Mouse (Mus musculus): ENCODE measurements at regions not wholly inside any gene's neighbourhood (a gene's known extent, or its start where the extent isn't known, plus 50 kb on each side); places are given as distances from the start of the nearest gene placed in this dataset.
"Not testable (repeated sequence)": the region's sequence is repeated elsewhere in the genome, so short reads cannot be mapped to it uniquely, and the experiment has no call there.

DNA sequence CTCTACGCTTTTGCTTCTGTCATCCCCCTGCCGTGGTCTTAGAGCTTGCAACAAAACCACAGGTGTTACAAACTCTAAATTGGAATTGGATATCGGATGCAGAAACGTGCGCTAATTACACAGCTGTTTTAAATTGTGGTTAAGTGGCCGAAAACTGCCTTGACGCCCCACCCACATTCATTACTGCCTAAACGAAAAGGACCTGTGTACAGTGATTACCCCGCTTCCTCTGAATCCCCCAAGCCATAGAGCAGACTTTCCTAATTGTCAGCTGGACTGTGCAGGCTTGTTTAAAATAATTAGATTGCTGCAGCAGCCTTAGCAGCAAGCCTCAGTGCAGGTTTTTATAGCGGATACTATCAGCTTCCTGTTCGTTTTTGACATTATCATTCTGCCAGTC lies 94.7 kb downstream of the Cxxc4 start:
- in situ Hi-C loops (cut with MboI, MseI) = no loop called here

DNA sequence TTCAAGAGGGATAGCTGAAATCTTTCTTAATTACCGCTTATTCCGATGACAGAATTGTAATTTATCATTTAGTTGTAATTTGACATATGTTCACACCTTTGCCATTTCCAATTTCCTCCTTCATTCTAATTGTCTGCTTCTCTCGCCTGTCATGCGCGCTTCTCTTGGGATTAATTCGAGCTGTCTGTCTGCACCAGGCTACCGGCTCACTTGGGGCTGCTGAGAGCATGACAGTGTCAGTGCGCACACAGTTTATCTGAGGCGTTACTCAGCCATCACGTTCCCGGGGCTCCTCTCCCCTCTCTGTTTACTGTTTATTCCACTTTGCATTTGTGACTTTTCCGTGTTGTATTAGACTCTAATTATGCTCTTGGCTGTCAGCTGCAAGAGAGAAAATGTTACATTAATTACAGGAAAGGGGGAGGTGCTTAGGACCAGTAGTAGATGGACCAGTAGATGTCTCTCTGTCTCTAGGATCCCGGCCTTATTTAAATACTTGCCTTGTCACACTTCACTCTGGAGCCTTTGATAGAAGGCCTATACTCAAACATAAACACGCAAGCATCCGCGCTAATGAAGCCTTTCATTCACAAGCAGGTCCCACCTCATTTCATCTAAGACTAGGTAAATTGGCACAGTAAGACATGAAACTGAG lies 95.3 kb downstream of the Cxxc4 start:
- in situ Hi-C loops (cut with MboI, MseI) = no loop called here

DNA sequence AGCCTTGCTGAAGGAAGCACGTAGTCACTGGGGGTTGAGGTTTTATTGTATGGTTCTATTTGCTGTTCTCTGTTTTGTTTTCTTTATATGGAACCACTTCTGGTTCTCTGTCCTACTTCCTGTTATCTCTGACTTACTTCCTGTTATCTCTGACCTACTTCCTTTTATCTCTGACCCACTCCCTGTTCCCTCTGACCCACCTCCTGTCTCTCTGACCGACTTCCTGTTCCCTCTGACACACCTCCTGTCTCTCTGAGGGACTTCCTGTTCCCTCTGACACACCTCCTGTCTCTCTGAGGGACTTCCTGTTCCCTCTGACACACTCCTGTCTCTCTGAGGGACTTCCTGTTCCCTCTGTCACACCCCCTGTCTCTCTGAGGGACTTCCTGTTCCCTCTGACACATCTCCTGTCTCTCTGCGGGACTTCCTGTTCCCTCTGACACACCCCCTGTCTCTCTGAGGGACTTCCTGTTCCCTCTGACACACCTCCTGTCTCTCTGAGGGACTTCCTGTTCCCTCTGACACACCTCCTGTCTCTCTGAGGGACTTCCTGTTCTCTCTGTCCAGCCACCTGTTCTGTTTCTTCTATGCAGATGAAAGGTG lies 102.9 kb downstream of the Cxxc4 start:
- in situ Hi-C loops (cut with MboI, MseI) = not testable (repeated sequence)

DNA sequence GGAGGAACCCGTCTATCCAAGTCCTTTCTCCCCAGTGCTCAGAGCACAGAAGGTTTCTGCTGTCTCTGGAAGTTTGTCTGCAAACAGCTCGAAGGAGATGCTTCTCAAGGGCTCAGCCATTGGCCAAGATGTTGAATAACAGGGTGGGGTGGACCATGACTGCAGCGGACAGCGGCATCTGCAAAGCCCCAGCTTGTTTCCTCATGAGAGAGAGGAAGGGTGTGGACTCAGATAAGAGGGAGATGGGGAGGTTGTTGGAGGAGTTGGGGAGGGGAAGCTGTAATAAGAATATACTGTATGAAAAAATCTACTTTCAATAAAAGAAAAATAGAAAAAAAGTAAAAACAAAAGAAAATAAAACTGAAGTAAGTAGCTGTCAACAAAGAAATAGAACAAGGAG lies 129.7 kb downstream of the Cxxc4 start:
- in situ Hi-C loops (cut with MboI, MseI) = loop anchor here (10.0 kb wide), 1 partner anchor 539 kb away; no protein-coding TSS in a partner anchor

DNA sequence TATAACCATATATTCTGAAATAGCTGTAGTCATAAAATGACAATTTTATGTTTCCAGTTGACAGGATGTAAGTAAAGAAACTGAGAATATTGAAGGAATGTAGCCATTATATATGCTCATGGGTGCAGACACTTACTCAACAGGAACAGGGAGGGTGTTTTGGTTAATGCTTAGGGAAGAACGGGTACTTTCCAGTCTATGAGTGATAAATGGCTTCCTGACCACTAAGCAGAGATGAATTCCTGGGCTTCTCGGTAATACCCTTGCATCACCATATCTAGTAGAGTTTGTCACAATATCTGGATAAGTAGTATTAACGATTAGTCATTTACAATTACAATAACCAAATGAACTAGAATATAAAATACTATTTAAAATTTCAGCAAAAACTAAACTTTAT lies 130.5 kb downstream of the Cxxc4 start:
- in situ Hi-C loops (cut with MboI, MseI) = loop anchor here (10.0 kb wide), 1 partner anchor 538 kb away; no protein-coding TSS in a partner anchor

DNA sequence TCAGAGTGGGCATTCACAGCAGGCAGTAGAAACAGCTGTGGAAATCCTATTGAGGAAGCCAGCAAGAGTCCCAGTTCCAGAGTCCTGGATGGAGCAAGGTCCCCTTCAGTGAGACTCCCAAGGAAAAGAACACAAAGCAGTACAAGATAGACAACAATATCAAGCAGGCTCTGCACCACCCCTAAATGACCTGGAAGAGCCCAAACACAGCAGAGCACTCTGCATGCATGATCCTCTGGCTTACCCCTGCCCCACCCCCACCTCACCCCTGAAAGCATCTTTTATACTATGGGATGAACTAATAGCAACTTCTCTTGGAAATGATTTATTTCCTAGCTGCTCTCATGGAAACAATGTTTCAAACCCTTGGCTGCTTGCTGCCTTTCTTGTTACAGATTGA lies 132.3 kb downstream of the Cxxc4 start:
- in situ Hi-C loops (cut with MboI, MseI) = loop anchor here (10.0 kb wide), 1 partner anchor 536 kb away; no protein-coding TSS in a partner anchor

DNA sequence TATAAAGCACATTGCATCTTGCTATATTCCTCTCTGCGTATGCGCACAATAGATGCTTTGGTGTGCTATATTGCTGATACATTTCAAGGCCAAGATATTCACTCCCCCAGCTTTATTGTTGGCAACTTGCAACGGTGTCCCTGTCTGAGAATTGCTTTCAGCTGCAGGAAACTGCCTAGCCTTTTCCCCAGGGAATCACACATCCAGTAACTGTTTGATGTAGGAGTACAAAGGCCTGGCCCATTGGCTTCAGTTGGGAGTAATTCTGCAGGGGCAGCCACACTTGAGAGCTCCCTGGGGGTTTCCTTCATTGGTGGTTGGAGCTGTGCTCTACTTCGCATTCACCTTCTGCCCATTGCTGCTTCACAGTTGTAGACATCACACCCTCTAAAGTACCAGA lies 132.8 kb downstream of the Cxxc4 start:
- in situ Hi-C loops (cut with MboI, MseI) = loop anchor here (10.0 kb wide), 1 partner anchor 536 kb away; no protein-coding TSS in a partner anchor

DNA sequence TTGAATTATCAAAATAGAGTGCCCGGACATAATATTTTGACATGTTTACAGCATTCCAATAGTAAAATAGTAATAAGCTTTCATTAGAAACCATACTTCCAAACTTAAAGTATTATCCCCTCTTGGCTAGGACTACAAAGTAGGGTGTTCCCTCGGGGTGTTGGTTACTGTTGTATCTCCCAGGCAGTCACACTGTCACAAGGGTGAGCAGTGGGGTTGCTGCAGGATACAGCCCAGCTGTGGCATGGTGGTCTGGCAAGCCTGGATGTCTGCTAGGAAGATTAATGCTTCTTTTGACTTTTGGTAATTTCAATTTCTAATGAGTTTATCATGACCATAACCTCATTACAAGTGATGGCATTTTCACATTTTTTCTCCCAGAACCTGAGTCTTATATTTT lies 143.3 kb downstream of the Cxxc4 start:
- in situ Hi-C loops (cut with MboI, MseI) = no loop called here

DNA sequence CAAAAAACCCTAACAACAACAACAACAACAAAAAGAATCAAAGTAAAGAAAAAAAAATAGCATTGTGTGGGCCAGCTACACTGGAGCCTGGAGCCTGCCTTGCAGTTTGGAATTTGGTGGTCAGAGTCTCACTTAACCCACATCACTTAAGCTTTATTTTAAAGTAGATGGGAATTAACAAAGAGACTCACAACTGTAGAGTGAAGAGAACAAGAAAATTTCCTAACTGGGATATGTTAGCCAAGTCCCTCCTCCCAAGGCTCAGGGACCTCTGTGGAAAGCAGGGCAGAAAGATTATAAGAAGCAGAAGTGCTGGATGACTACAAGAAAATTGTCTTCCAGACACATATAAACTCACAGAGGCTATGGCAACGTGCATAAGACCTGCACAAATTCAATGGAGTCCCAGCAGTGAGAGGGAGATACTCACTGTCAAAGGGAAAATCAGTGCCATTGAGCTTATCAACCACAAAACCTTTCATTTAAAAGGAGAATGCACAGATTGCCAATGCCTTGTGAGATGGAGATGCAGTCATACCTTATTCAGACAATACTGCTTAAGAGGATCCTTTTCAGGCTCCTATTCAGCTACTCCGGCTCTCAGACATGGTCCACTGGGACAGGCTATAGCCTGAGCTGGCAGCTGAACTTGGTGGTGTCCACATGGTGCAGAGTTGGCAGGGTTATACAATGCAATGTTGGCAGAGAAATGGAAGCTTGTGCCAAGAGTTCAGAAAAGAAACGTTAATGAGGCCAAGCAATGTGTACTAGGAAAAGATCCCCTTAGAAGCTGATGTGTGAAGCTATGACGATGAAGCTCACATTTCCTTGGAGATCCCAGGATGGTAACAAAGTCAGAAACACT lies 154.4 kb downstream of the Cxxc4 start:
- in situ Hi-C loops (cut with MboI, MseI) = no loop called here

DNA sequence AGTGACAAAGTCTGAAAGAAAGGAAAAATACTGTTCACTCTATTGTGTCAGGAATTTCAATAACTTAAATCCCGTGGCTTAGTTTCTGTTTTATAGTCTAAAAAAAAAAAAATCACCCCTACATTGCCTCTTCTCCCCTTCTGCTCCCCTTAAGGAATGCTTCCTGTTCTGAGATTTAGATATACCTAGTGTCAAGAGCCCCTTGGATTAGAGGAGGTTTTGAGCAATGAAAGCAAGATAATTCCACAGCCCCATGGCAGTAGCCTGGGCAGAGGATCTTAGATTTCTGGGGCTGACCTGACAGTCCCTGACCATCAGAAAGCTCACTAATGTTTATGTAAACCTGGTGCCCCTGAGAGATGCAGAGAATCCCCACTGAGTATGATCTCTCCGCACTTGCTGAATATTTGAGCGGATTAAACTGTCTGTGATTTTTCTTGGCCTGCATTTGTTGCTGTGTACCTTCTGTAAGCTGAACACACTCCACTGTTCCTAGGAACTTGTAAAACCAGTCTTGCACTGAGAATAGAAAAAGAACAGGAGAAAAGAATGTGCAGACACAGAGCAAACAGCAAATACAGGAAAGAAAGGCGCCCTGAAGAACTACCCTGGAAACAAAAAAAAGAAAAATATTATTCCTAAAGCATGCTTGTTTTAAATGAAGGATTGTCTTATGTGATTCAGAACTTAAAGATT lies 164.3 kb downstream of the Cxxc4 start:
- in situ Hi-C loops (cut with MboI, MseI) = no loop called here

DNA sequence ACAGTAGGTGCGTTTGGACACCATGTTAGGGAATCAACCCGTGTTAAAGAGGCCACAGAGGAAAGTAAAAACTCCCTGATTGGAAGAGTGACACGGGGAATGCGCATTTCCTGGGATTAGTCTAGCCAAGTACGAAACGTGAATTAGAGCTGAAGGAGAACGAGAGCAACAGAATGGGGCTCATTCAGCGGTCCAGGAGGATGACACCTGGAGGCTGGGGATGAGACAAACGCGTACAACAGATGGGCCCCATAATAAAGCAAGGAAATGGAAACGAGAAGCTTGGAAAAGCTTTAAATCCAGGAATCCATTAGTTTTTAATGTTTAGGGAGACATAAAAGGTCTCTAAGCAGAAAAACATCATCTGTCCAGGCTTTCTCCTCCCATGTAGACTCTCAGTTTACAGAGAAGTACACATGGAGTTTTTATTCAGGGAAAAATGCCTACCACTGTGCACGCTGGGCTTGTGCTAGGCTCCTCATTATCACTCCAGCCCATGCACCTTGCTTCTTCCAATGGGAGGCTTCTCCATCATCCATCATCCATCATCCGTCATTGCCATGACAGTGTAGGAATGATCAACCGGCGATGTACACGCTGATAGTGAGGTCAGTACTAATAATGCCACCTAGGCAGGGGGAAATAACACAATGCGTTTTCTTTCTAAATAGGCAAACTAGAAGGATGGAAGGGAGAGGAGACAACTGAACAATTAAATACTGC lies 179.5 kb downstream of the Cxxc4 start:
- in situ Hi-C loops (cut with MboI, MseI) = no loop called here

DNA sequence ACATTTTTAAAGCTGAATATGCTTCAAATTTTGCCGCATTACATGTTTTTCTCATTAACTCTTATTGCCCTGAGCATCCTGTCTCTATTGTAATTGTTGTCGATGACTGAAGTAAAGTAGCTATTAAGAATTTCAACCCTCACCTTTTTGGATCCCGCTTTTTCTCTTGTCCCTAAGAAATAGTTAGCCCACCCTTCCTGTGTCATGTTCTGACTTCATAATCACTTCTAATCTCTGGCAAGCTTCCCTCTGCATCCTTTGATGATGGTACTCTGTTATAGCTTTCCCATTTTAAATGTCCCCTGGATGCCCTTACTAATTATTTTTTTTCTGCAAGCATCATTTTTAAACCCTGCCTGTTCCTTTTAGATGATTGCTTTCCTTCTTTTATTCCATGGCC lies 191.3 kb downstream of the Cxxc4 start:
- in situ Hi-C loops (cut with MboI, MseI) = no loop called here

DNA sequence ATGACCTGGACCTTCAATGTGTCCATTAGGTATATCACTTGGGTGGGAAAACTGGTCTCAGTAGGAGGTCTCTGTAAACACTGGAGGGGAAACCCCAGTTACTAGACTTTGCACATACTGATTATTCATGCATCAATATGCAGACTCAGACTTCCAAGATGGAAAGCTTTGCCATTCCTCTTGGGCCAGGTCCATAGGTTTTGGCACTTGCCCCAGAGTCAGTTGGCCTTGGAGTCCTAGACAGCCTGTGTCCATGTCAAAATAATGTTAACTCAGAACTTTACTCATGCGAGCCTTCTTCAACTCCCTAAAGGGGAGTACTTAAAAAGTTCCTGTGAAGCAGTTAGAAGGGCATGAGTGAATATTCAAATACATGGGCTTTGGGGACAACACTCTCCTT lies 230.3 kb downstream of the Cxxc4 start:
- in situ Hi-C loops (cut with MboI, MseI) = no loop called here

DNA sequence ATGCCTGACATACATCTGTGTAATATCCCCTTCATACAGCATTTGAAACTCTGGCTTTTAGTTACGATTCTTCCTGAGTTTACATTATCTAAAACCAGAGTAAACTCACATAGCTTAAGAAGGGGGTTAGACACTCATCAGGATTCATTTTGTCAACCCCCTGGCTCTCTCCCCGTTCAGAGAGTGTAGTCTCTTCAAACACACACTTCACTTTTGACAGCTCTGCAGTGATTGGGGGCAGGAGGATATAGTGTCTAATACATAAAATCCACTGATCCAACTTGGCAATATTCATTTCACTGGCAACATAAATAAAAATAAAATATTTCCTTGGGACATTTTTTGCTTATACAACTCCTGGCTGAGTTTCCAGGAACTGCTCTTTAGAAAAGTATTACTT lies 251.0 kb downstream of the Cxxc4 start:
- in situ Hi-C loops (cut with MboI, MseI) = no loop called here

DNA sequence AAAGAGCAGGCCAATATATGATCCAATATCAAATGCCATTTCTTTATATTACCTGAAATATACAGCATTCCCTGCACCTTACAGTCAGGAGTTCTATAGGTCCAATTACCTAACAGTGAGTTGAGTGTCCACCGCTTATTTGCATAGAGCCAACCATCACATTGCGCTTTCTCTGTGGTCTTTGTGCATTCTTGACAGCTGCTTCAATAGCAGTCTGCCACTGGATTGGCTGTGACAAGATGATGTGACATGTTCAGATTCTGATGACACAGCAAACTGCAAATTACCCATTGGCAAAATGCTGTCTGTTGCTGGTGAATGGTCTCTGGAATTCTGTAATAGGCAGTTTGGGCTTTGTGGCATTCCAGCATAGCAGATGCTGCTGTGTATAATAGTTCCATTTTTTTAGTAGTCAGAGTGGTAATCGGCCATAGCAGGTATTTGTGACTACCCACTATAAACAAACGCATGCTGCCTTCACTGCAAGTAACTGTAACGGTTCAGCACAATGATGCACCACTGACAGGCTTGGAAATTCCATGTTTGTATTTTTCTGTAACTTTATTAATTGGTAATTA lies 253.8 kb downstream of the Cxxc4 start:
- in situ Hi-C loops (cut with MboI, MseI) = no loop called here

DNA sequence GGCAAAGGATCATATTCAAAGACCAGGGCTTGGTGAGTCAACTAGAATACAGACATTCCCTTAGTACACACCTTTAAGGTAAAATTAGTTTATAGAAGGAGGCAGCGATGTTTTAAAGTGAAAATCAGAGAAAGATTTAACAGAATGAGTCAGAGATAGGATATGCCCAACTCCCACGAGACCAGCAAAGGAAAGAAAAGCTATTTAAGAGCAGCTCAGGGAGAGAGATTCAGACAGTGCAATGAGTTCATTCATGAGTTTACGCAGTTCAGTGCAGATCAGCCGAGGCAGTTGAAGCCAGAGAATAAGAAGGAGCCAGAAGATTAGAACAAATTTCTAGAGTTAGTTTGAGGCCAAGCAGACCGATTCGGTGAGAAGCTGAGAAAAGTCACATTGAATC lies 273.4 kb downstream of the Cxxc4 start:
- in situ Hi-C loops (cut with MboI, MseI) = no loop called here

DNA sequence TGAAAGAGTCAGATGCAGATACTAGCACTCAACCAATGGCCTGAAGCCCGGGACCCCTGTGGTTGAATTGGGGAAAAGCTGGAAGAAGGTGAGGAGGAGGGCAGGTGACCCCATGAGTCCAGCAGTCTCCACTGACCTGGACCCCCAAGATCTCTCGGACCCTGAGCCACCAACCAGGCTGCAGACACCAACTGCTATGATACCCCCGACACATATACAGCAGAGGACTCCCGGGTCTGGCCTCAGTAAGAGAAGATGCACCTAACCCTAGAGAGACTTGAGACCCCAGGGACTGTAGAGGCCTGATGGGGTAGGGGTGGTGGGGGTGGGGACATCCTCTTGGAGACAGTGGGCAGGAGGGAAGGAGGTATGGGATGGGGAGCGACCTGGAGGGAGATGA lies 289.5 kb downstream of the Cxxc4 start:
- in situ Hi-C loops (cut with MboI, MseI) = no loop called here

DNA sequence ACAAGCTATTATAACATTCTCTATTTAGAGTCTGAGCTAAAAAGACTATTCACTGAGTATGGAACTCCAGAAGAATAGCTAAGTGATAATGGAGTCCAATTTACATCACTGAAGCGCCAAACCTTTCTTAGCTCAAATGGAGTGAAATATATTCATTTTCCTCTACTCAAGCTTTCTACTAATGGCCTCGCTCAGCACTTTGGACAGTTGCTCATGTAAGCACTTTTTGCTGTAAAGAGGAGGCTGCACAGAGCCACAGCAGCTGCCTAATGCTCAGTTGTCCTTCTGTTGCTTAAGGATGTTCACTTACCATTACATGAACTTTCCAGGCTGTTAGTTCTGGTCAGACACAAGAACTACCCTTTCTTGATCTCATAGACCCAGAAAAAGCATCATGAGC lies 268.7 kb upstream of the Tacr3 start:
- in situ Hi-C loops (cut with MboI, MseI) = no loop called here

DNA sequence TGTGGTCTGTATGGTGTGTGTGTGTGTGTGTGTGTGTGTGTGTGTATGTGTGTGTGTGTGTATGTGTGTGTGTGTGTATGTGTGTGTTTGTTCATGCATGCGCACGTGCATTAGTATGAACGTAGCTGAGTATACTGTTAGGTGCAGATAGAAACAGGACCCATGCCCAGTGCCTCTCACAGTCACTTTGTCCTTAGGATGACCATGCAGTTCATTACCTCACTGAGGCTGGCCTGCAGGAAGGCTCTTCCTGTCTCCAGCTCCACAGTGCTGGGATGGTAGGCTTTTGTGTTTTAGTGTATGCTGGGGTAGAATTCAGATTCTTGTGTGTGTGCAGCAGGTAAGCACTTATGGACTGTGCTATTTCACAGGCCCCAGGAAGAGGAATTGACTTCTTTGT lies 250.0 kb upstream of the Tacr3 start:
- in situ Hi-C loops (cut with MboI, MseI) = no loop called here

DNA sequence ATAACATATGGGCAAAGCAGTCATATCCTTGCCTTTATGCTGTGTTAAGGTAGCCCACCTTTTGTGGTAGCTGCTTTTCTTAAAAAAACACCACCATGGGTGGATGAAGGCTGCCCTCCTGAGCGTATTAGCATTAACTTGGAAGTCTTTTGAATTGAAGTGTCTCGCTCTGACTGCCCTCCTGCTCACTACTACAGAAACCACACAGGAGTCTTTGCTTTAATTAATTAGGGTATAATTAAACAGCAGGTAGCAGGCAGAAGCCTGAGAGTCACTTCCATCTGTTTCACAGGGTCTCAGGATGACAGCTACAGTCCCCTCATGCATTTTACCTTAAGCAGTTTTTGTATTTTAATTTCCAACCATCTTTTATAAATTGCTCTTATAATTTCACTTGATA lies 240.2 kb upstream of the Tacr3 start:
- in situ Hi-C loops (cut with MboI, MseI) = no loop called here

DNA sequence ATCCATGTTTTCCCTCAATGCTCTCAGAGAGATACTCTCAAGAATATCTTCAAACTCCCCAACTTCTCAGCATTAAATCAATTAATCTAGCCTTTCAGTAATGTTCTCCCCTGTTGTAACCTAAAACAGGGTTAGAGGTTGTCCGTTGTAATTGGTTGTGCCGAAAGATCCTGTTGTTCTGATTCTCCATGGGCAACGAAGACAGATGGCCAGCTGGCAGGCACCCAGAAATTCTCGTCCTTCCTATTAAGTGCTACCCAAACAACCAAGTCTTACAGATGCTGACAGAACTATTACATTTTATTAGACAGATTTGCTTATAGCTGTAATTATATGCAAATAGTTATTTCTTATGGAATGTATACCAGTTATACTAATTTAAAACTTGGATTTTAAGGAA lies 225.9 kb upstream of the Tacr3 start:
- in situ Hi-C loops (cut with MboI, MseI) = no loop called here

All from regulatory T cell (primary cell).